Mouse (Mus musculus) WW6 (cell line): ENCODE measurements around the gene Dgkd.

ENCODE experiments used
- DNase-seq: peaks from one replicate; pipeline ENCODE4 v3.0.0-alpha.2; 2013; ENCODE audit warnings: low read depth, low spot score

Gene Dgkd

GRCm38 (mm10) chr1:87848237-87848996, 4.7 kb upstream of the Dgkd start:
- DNase-seq = no peak

GRCm38 (mm10) chr1:87849278-87849677, 3.8 kb upstream of the Dgkd start:
- no peak for DNase-seq

GRCm38 (mm10) chr1:87851344-87851743, 1.7 kb upstream of the Dgkd start:
- DNase-seq = no peak

GRCm38 (mm10) chr1:87852081-87852790, 851 bp upstream of the Dgkd start:
- no peak for DNase-seq

- no peak for DNase-seq
Observed at GRCm38 (mm10) chr1:87853601-87854361, 694 bp downstream of the Dgkd start.

- no peak for DNase-seq
Observed at GRCm38 (mm10) chr1:87854411-87854810, 1.3 kb downstream of the Dgkd start.

GRCm38 (mm10) chr1:87854851-87855251, 1.8 kb downstream of the Dgkd start:
- DNase-seq = no peak

GRCm38 (mm10) chr1:87855522-87855921, 2.4 kb downstream of the Dgkd start:
- DNase-seq = no peak

GRCm38 (mm10) chr1:87856823-87857222, 3.7 kb downstream of the Dgkd start:
- no peak for DNase-seq

GRCm38 (mm10) chr1:87858031-87858430, 4.9 kb downstream of the Dgkd start:
- DNase-seq = no peak

GRCm38 (mm10) chr1:87858529-87858928, 5.4 kb downstream of the Dgkd start:
- no peak for DNase-seq

- no peak for DNase-seq
Observed at GRCm38 (mm10) chr1:87863602-87864001, 10.5 kb downstream of the Dgkd start.

GRCm38 (mm10) chr1:87864889-87865288, 11.8 kb downstream of the Dgkd start:
- DNase-seq = no peak

- no peak for DNase-seq
Observed at GRCm38 (mm10) chr1:87866672-87867071, 13.6 kb downstream of the Dgkd start.

GRCm38 (mm10) chr1:87871546-87871945, 18.5 kb downstream of the Dgkd start:
- no peak for DNase-seq

GRCm38 (mm10) chr1:87873081-87873480, 20.0 kb downstream of the Dgkd start:
- no peak for DNase-seq

- DNase-seq = no peak
Observed at GRCm38 (mm10) chr1:87876065-87876464, 23.0 kb downstream of the Dgkd start.

- DNase-seq = no peak
Observed at GRCm38 (mm10) chr1:87877552-87878283, 24.6 kb downstream of the Dgkd start.

- no peak for DNase-seq
Observed at GRCm38 (mm10) chr1:87879034-87879433, 25.9 kb downstream of the Dgkd start.

- no peak for DNase-seq
Observed at GRCm38 (mm10) chr1:87879494-87880325, 26.6 kb downstream of the Dgkd start.

GRCm38 (mm10) chr1:87880326-87880627, 27.2 kb downstream of the Dgkd start:
- no peak for DNase-seq
